Mouse (Mus musculus) testis, adult 2 months (tissue): ENCODE data around the gene C1rb.

ENCODE experiments used
- CTCF ChIP-seq: fragments of 200-500 bp; IDR thresholded peaks from 2 replicates; pipeline ENCODE4 v1.5.1; 2012; ENCODE audit warnings: low read depth, mild to moderate bottlenecking, inconsistent platforms, low read length, moderate library complexity; ENCODE audit not compliant: control insufficient read depth, insufficient read depth, insufficient replicate concordance
- POLR2A ChIP-seq: fragments of 200-500 bp; IDR thresholded peaks from 2 replicates; pipeline ENCODE4 v1.6.1; 2012; ENCODE audit warnings: low read depth, mild to moderate bottlenecking, inconsistent platforms, low read length, moderate library complexity; ENCODE audit not compliant: control insufficient read depth

DNA sequence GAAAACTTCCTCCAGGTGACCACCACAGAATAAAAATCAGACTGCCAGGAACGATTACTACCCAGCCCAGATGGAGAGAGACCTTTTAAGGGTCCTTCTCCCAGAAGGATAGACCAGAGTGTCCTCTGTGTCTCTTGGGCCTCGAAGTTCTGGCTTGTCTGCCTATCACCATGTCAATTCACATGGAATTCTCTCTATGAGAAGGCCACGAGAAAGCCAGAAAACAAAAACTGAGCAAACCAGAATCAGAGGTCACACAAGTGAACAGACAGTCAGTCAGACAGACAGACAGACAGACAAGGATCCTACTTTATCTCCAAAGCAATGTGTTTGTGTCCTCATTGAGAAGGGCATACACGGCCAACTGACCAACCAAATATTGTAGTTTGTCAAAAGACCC lies 16.2 kb downstream of the C1rb start:
- no peak for TF ChIP-seq CTCF
- TF ChIP-seq POLR2A, result no peak
